Mouse (Mus musculus): ENCODE data around the gene Socs3. TPM values are rescaled to one million over a fixed set of nuclear protein-coding genes. Genes with fewer than 3 reads are reported as not detected.

Socs3 gene
- polyA plus RNA-seq, 1 experiment from 2014 or later = 15.7 TPM

DNA sequence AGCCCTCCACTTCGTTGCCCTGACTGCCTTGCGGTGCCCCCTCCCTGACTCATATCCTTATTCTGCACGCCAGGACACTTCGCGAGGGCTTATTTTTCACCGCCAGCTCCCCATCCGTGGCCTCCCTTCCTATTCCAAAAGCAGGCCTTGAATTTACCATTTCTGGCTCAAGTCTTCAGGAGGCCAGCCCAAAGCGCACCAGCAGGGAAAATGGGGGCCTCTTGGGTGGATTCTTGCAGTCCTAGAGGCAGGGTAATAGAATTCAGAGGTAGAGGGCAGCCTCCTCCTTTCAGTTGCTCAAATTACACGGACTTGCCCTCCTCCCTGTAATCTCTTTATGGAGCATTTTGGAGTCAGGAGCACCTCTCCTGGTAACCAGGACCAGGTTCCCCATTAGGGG is 6.0 kb downstream of the Socs3 start:
- H3K9me3 ChIP-seq (ENCODE audit: control insufficient read depth, low read length) = no peaks in the 10 kb centered on the region
- no peaks in the 10 kb centered on the region for H3K27me3 ChIP-seq (ENCODE audit: control insufficient read depth, insufficient read depth, low read length)
- DNase-seq (ENCODE audit: low spot score) = no peak
- TF ChIP-seq CTCF (IDR thresholded peaks at IDR 0.05; ENCODE audit: low read depth) = 0 out of 2 replicates have a peak, but pooled peaks have one; percentile 32
- no peak for TF ChIP-seq EP300 (optimal IDR thresholded peaks at IDR 0.05)
- peak overlapping the region; percentile 36 for H3K4me3 ChIP-seq (ENCODE audit: low read depth, low read length)
- H3K36me3 ChIP-seq (ENCODE audit: control insufficient read depth, insufficient read depth, low read length) = peaks cover 8% of the 10 kb centered on the region
- peak overlapping the region; percentile 73 for H3K4me2 ChIP-seq (replicated peaks; ENCODE audit: low read depth)
- ATAC-seq (ENCODE audit: low FRiP score, low TSS enrichment) = no peak
- peak overlapping the region; percentile 43; the same call in 1 of the 2 replicates for H3K9ac ChIP-seq (ENCODE audit: low read length)
- peak overlapping the region; percentile 94 for H3K27ac ChIP-seq (replicated peaks)
- peaks cover 19% of the 10 kb centered on the region for H3K4me1 ChIP-seq (replicated peaks; ENCODE audit: control insufficient read depth, insufficient read depth)
- 3% methylated on average over 9 of the region's 9 CpGs for WGBS

DNA sequence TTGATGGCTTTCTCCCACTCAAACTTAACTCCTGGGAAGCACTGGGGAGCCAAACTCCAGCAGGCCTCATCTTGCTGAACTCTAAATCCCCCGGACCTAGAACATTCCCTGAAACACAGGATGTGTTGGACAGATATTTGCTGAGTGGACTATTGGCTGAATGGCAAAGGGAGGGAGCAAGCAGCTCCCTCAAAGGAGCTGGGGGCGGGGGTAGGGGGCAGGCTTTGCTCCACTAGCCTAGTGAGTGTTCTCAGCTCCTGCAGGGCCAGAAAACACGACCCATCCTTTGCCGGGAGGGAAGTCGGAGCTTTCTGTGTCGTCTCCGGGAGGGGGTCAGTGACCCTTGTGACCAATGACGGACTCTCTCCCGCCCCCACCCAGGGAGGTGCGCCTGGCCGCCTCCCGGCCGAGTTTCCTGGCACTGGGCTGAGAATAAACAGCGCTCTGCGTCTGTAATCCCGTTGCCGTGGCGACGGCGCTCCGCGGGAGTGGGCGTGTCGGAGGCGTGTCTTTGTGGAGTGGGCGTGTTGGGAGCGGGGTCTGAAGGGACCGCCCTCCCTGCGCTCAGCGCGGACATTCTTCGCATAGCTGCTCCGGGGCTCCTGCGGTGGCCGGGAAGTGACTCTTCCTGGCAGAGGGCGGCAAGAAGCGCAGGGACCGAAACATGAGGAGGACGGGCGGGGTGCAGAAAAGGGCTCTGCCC is 6.6 kb downstream of the Socs3 start:
- Histone ChIP-seq H3K4me2 (replicated peaks; ENCODE audit: low read depth) (peak overlapping the region; percentile 73), H3K27me3 (ENCODE audit: control insufficient read depth, insufficient read depth, low read length) (no peaks in the 10 kb centered on the region), H3K4me1 (replicated peaks; ENCODE audit: control insufficient read depth, insufficient read depth) (peaks cover 22% of the 10 kb centered on the region), H3K9me3 (ENCODE audit: control insufficient read depth, low read length) (no peaks in the 10 kb centered on the region), H3K9ac (ENCODE audit: low read length) (peak overlapping the region; percentile 43), H3K27ac (replicated peaks) (peak overlapping the region; percentile 94), H3K4me3 (ENCODE audit: low read depth, low read length) (peak overlapping the region; percentile 36), H3K36me3 (ENCODE audit: control insufficient read depth, insufficient read depth, low read length) (peaks cover 8% of the 10 kb centered on the region)
- peak; percentile 40 for TF ChIP-seq CTCF (IDR thresholded peaks at IDR 0.05; ENCODE audit: low read depth)
- TF ChIP-seq EP300 (optimal IDR thresholded peaks at IDR 0.05) = no peak
- peak; percentile 89 for ATAC-seq (ENCODE audit: low FRiP score, low TSS enrichment)
- under 1% methylated on average over 40 of the region's 40 CpGs for WGBS
- peak; percentile 99 for DNase-seq (ENCODE audit: low spot score)

- TF ChIP-seq EP300 (optimal IDR thresholded peaks at IDR 0.05) = no peak
- TF ChIP-seq CTCF (IDR thresholded peaks at IDR 0.05; ENCODE audit: low read depth) = no peak
- no peak overlapping the region for H3K4me3 ChIP-seq (ENCODE audit: low read depth, low read length)
- peaks cover 22% of the 10 kb centered on the region for H3K4me1 ChIP-seq (replicated peaks; ENCODE audit: control insufficient read depth, insufficient read depth)
- peak overlapping the region; percentile 94 for H3K27ac ChIP-seq (replicated peaks)
- peak overlapping the region; percentile 28; the same call in 1 of the 2 replicates for H3K9ac ChIP-seq (ENCODE audit: low read length)
- ATAC-seq (ENCODE audit: low FRiP score, low TSS enrichment) = peak; percentile 73
- 17% methylated on average over 10 of the region's 10 CpGs for WGBS
- peak overlapping the region; percentile 73; the same call in 1 of the 2 replicates for H3K4me2 ChIP-seq (replicated peaks; ENCODE audit: low read depth)
- no peaks in the 10 kb centered on the region for H3K9me3 ChIP-seq (ENCODE audit: control insufficient read depth, low read length)
- peaks cover 6% of the 10 kb centered on the region for H3K36me3 ChIP-seq (ENCODE audit: control insufficient read depth, insufficient read depth, low read length)
- DNase-seq (ENCODE audit: low spot score) = peak; percentile 77
- H3K27me3 ChIP-seq (ENCODE audit: control insufficient read depth, insufficient read depth, low read length) = no peaks in the 10 kb centered on the region
Measured at GRCm38 (mm10) chr11:117962228-117963067, 7.4 kb downstream of the Socs3 start.

- ATAC-seq (ENCODE audit: low FRiP score, low TSS enrichment) (no peak), DNase-seq (ENCODE audit: low spot score) (no peak)
- Histone ChIP-seq H3K9ac (ENCODE audit: low read length) (no peak overlapping the region), H3K4me2 (replicated peaks; ENCODE audit: low read depth) (no peak overlapping the region), H3K9me3 (ENCODE audit: control insufficient read depth, low read length) (no peaks in the 10 kb centered on the region), H3K27me3 (ENCODE audit: control insufficient read depth, insufficient read depth, low read length) (no peaks in the 10 kb centered on the region), H3K4me1 (replicated peaks; ENCODE audit: control insufficient read depth, insufficient read depth) (peaks cover 11% of the 10 kb centered on the region), H3K36me3 (ENCODE audit: control insufficient read depth, insufficient read depth, low read length) (peaks cover 4% of the 10 kb centered on the region; the same call in 1 of the 2 replicates), H3K27ac (replicated peaks) (no peak overlapping the region), H3K4me3 (ENCODE audit: low read depth, low read length) (no peak overlapping the region)
- TF ChIP-seq EP300 (optimal IDR thresholded peaks at IDR 0.05) (no peak), CTCF (IDR thresholded peaks at IDR 0.05; ENCODE audit: low read depth) (no peak)
Measured at GRCm38 (mm10) chr11:117960601-117961000, 9.2 kb downstream of the Socs3 start.

GRCm38 (mm10) chr11:117959741-117960381 is 10.0 kb downstream of the Socs3 start:
- H3K27ac ChIP-seq (replicated peaks) = no peak overlapping the region
- no peak for DNase-seq (ENCODE audit: low spot score)
- WGBS = 49% methylated on average over 17 of the region's 17 CpGs
- no peaks in the 10 kb centered on the region for H3K27me3 ChIP-seq (ENCODE audit: control insufficient read depth, insufficient read depth, low read length)
- H3K4me1 ChIP-seq (replicated peaks; ENCODE audit: control insufficient read depth, insufficient read depth) = peaks cover 13% of the 10 kb centered on the region
- H3K9ac ChIP-seq (ENCODE audit: low read length) = no peak overlapping the region
- H3K4me3 ChIP-seq (ENCODE audit: low read depth, low read length) = no peak overlapping the region
- no peaks in the 10 kb centered on the region for H3K9me3 ChIP-seq (ENCODE audit: control insufficient read depth, low read length)
- no peak overlapping the region for H3K4me2 ChIP-seq (replicated peaks; ENCODE audit: low read depth)
- H3K36me3 ChIP-seq (ENCODE audit: control insufficient read depth, insufficient read depth, low read length) = peaks cover 2% of the 10 kb centered on the region; the same call in 1 of the 2 replicates
- ATAC-seq (ENCODE audit: low FRiP score, low TSS enrichment) = no peak
- TF ChIP-seq EP300 (optimal IDR thresholded peaks at IDR 0.05) (no peak), CTCF (IDR thresholded peaks at IDR 0.05; ENCODE audit: low read depth) (no peak)
